Mouse (Mus musculus): Measurements from ENCODE around the gene Cacnb1. TPM values are rescaled to one million over a fixed set of nuclear protein-coding genes. Genes with fewer than 3 reads are reported as not detected.
A peak's percentile ranks its signal among the peaks of the same experiment; 100 is the strongest.

The Cacnb1 gene
- total RNA-seq, 2 experiments from 2014 or later, result 154 to 170 TPM

DNA sequence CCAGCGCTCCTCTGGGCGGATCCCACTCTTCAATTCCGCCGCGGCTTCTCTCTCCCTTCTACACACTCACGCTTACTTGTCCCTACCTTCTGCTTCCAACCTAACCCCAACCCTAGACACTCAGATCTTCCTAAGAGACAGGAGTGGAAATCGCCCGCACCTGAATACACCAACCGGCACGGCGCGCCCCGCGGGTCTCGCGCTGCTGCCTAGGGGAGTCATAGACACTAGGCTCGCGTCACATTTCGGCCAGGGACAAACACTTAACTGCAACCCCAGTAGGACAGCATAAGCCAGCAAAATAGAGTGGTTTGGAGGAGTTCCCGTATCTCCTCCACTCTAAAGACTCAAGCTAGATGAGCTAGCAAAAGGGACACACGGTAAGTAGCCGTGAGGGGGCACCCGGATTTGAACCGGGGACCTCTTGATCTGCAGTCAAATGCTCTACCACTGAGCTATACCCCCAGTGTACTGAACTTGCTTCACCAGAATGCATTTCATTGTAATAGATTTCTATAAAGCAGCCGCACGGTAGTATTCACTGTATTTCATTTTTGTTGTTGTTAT, 34.2 kb downstream of the Cacnb1 start:
- DNase-seq (ENCODE audit: low spot score in 2 of 2), result peak; percentile 88

DNA sequence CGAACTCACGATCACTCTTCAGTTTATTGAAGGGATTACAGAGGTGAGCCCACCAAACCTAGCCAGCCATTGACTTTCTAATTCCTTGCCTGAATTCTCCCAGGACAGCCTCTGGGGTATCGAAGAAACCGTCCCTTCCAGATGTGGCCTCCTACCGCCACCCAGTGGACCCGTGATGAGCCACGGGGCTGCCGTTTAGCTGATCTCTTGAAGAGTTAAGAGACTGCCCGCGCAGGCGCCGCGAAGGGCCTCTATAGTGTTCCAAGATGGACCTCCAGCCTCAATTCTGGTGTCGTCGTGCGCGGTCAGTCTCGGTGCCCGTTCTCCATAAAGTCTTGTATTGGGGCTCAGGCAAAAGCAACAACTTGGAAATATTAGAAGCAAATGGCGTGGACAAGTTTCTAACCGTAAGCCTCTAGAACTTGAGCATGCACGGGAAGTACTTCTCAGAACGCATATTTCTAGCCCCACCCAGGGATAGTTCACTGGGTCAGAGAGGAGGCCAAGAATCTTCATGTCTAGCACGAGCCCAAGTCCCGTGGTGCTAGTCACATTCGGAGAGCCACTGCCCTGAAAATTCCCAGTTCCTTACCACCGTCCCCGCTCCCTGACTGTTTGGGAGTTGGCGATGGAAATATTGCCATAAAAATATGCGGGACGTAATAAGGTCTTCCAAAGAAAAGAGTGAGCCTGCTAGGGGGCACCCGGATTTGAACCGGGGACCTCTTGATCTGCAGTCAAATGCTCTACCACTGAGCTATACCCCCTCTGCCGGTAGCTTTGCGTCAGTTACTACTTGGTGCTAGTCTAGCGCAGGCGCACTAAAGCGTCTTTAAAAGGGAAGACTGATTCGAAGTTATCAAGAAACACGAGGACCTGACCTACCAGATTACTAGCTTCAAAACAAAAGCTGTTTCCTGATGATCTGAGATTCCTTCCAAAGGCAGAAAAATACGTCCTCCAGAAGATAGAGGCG, 35.0 kb downstream of the Cacnb1 start:
- DNase-seq (ENCODE audit: low spot score in 2 of 2), result peak; percentile 94 to 96

DNA sequence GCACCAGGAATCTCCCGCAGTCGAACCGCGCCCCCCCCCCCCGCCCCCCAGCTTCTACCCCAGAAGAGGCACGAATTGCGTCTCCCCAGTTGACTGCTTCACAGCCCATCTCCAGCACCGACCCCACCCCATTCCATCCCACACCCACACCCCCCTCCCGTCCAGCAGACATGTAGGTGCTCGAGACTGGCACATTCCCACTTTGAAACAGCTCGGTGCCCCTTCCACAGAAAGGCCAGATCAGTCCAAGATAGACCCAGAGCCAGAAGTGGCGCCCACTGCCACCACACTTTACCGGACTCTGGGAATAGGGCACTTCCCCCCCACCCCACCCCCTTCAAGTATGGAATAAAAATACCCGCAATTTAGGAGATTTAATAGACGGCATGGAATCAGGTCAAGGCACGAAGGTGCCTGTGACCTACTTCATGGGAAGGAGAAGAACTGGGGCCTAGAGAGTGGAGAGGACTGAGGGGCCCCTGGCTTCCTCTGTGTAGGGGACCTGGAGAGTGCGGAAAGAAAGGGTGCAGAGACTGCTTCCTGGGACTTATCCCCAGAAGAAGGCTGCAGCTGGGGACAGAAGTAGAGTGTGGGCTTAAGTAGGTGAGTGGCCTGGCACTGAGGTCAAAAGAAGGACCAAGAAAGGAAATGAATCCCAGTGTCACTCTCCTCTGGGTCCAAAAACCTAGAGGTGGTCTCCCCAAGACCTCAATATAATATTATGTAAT, 35.9 kb downstream of the Cacnb1 start:
- DNase-seq (ENCODE audit: low spot score in 2 of 2), result no peak

DNA sequence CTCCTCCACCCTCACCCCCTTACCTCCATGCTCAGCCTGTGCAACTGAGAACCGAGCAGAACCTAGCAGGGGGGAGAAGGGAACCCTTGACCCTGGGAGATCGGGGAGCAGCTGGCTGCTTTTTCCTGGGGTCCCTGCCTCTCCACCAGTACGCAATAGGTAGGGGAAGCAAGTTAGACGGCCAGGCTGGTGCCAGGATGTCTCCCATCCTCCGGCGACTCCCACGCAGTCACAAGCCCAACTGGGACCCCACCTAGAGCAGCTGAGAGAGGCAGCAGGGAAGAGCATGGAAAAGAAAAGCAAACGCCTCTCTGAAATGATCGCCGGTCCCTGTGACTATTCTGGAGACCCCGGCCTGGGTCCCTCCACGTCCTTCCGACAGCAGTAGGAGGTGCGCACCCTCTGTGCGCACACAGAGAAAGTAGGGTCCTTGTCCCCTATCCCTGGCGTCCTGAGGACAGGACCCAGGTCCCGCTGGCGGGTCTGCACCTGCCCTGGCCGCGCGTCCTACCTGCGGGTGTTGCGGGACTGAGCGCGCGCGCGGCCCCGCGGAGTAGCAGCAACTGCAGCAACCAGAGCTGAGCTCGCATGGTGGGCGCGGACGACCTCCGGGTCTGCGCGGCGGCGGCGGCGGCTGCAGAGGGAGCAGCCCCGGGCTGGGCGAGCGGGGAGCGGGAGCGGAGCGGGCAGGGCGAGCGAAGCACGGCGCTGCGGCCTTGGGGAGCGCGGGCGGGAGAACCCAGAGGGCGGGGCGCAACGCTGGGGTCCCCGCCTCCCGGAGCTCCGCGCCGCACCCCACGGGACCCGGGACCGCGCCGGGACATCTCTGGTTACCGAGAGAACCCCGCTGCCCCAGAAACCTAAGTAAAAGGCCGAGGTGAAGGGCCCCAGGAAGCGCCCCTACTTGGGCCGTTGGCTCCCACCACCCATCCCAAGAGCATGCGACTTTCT, 36.8 kb downstream of the Cacnb1 start, which contains the start of gene Plxdc1:
Plxdc1 (minus strand) TSS at position 718 of the 951 bp plus-strand sequence.
- DNase-seq (ENCODE audit: low spot score in 2 of 2), result peak; percentile 51 to 62

DNA sequence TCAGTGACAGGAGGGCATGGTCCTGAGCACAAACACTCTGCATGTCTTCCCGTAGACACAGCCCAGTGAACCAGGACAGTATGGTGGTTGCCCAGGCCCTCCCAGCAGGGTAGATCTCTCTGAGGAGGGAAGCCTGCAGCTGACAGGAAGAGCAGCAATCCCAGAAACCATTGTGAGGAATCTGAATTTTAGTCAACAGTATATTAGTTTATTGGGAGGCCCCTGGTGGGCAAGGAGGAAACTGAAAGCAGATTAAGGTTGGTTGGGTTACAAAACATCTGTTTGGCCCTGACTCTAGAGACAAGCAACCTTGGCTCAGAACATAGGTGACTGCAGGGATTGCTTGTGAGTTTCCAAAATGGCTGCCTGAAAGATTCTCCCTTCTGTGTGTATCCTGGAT, 38.9 kb downstream of the Cacnb1 start:
- DNase-seq (ENCODE audit: low spot score in 2 of 2), result no peak

DNA sequence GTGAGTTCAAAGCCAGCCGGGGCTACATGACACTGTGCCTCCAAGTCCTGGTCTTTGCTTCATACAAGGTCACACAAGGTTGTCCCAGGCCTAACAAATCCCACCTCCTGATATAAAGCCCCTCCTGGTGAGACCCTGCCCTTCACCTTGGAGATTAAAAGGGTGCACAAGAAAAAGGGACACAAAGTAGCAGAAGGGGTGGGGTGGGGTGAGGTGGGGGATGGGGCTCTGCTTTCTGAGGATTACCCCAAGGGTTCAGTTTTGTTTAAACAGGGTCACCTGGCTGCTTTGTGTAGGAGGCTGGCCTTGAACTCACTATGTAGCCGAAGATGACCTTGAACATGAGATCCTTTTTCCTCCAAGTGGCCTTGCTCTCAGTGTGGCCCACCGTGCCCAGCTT, 39.3 kb downstream of the Cacnb1 start:
- no peak for DNase-seq (ENCODE audit: low spot score in 2 of 2)

DNA sequence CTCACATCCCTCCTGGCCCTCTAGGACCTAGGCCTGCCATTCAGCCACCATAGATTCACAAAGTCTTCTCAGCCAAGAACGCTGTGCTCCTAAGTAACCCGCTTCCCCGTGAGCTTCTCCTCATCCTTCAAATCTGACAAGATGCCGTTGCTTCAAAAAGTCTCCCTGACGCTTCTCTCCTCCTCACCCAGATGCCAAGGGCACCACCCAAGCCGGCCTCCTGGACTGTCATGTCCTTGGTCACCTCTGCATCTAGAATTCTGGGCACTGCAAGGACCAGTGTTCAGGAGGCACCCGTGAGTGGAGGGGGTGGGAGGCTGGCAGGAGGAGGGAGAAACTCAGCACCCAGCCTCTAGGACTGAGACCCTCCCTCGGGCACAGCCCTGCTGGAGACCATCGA, 40.1 kb downstream of the Cacnb1 start:
- no peak for DNase-seq (ENCODE audit: low spot score in 2 of 2)

DNA sequence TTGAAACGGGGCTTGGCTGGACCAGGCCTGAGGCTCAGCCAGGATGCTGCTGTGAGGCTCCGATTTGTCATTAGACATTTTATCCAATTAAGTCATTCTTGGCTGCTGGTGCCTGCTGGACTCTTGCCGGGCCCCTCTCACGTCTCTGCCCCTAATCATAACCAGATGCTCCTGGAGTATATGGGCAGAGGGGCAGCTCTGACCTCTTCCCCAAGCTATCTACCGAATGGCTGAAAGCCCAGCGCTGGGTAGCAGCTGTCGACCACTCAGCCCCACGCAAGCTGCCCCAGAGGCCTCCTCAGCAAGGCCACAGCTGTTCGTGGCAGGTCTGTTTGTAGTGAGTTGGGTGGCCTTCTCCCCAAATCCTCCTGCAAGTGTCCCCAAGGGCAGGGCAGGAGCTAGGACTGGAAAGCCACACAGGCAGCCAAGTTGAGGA, 42.3 kb downstream of the Cacnb1 start:
- DNase-seq (ENCODE audit: low spot score in 2 of 2), result no peak

DNA sequence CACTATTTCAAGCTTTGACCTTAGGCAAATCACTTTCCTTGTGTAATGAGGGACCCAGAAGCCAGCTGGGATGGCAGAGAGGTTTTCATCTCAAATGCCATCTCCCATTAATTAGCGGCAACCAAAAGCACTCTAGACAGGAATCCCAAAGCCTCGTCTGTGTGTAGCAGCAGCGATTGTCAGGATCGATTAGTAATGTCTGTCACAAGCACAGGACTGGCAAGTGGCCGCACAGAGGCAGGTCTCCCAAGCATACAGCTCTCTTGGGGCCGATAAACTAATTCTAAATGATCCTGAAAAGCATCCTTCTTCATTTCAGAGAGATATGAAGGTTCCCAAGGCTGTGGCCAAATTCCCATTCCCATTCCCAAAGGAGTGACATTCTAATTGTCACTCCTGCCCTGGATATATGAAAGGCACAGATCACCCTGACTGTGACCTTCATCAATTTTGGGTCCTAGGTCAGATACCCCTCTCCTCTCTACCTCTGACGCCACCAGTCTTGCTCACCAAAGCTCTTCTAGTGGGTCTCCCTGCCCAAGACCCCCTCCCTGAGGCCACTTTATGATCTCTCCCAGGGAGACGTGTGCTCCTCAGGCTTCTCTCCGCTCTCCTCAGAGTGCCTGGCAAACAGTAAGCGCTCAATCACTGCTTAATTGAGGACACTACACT, 42.9 kb downstream of the Cacnb1 start:
- DNase-seq (ENCODE audit: low spot score in 2 of 2), result no peak

DNA sequence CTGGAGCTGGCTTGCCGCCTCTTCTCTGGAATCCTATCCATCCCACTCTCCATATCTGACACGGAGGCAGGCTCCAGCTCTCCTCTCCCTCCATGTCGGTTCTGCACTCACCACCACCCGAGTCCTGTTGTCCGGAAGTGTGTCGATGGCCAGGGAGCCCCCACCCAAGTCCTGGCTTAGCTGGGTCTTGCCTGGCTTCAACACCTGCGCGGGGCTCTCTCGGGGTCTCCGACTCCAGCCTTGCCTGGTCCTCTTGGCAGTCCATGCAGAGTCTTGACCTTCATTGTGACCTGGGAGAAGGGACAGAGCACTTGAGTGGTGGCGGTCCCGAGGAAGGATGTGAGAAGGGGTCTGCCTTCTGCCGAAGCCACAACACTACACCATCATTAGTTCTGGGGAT, 44.4 kb downstream of the Cacnb1 start:
- no peak for DNase-seq (ENCODE audit: low spot score in 2 of 2)

DNA sequence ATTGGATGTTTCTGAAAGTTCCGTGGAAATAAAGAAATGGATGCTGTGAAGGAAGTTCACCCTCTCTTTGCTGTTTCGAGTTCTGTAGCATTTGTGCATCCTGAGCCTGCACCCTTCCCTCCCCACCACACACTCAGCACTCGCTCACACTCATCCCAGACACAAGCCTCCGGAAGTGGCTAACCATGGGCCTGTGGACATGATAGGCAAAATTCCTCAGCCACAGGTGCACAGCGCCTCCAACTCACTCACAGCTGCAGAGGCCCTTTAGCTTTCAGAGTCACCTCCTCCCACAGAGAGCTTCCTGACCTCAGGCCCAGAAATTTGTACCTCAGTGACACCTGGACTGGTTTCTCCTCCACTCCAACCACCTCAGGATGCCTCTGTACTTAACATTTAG, 45.0 kb downstream of the Cacnb1 start:
- no peak for DNase-seq (ENCODE audit: low spot score in 2 of 2)

DNA sequence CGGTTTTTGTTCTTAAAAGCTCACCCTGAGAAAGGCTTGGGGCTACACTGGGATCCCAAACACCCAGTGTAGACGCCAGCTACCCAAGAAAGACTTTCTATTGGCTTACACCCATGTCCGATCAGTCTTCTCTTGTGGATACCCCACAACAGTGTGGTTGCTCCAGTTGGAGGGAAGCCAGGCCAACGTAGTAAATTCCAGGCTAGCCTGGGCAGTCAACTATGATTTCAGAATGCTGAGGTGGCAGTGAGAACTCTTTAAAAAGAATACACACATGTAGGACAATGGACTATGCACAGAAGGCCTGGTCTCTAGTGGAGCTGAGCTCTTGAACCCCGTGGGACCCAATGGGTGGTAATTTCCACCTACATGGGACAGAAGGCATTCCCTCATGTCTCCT, 48.1 kb downstream of the Cacnb1 start:
- no peak for DNase-seq (ENCODE audit: low spot score in 2 of 2)

DNA sequence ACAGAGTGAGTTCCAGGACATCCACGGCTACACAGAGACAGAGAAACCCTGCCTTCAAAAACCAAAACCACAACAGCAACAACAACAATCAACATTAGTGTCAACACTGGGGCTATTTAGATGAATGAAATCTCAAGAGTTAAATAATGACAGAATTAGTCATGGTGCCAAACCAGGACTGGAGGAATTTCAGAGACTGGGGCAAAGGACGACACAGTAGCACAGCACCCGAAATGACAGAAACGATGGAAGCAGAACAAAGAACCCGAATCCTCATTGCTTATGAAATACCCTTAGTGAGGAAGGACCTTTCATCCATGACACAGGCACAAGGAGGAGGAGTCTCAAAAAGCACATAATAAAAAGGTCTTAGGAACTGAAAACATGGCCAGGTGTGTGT, 48.7 kb downstream of the Cacnb1 start:
- no peak for DNase-seq (ENCODE audit: low spot score in 2 of 2)

DNA sequence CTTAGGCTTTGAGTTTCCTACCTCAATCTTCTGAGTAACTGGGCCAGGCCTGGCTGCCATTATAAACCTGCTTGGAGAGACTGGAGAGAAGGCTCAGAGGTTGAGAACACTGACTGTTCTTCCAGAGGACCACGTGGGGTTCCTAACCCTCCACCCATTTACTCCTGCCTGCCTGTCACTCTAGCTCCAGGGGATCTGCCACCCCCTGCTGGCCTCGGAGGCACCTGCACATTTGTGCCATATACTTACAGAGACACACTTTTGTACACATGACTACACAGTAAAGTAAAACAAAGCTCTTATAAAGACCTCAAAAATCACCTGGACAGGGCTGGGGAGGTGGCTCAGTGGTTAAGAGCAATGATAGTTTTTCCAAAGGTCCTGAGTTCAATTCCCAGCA, 50.4 kb downstream of the Cacnb1 start:
- no peak for DNase-seq (ENCODE audit: low spot score in 2 of 2)

DNA sequence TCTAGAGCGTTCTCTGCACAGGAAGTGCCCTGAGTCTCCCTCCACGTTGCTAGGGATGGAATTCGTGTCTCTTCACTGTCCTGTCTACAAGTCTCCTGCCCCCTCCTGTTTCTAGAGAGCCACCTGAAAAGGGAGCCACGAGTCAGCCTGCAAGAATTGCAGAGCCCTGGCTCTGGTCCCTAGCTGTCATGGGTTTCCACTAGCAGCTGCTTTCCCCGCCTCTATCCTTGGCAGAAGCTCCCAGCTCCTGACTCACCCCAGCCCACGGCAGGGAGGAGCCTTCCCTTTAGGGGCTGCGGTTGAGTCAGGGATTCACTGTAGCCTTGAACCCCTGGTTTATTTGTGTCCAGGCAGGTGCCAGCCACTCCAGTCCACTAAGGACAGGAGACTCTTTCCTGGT, 51.6 kb downstream of the Cacnb1 start:
- DNase-seq (ENCODE audit: low spot score in 2 of 2), result peak; percentile 88 to 91

DNA sequence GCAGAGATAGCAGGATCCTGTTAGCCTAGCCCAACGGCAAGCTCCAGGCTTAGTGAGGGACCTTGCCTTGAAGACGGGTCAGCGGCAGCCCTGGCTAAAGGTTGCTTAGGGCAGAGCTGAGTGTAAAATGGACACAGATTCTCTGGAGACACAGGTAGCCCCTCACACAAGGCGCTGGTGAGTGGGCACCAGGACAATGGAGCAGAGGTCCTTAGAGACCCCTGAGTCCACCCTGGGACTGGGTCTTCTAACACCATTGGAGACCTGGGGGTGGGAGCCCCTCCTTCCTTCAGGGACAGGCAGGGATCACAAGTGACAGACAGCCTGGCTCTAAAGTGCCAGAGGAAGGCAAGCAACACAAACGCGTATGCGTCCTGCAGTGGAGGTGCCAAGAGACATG, 52.1 kb downstream of the Cacnb1 start:
- DNase-seq (ENCODE audit: low spot score in 2 of 2), result no peak

DNA sequence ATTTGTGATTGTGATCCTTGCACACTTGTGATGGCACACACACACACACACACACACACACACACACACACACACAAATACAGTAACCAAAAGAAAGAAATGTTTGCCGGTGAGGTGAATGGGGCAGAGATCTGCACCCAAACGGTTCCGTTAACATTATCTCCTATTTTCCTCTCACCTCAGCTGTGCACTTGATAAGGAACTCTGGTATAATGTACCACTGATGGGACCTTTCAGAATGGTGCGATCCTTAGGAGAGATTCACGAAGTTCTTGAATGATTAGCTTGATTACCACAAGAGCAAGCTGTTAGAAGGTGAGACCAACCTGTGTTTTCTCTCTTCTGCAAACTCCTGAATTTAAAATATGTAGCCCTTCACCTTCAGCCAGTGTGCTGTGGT, 54.4 kb downstream of the Cacnb1 start:
- DNase-seq (ENCODE audit: low spot score in 2 of 2), result no peak

DNA sequence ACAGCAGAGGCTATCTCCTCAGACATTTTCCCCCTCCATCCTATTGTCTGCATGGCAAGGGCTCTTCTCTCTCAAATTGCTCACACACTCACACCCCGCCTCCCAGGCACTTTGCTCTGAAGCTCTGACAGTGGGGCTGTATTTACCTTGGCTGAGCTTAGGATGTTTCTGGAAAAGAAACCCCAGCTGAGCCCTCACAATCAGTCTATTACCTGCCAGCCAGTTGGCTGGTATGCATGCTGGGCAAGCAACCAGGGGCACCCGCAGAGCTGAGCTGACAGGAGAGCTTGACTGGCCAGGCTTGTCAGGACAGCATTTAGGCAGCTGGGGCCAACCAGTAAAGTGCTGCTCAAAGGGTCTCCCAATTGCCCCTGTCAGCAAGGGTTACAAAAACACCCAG, 55.7 kb downstream of the Cacnb1 start:
- DNase-seq (ENCODE audit: low spot score in 2 of 2), result no peak

DNA sequence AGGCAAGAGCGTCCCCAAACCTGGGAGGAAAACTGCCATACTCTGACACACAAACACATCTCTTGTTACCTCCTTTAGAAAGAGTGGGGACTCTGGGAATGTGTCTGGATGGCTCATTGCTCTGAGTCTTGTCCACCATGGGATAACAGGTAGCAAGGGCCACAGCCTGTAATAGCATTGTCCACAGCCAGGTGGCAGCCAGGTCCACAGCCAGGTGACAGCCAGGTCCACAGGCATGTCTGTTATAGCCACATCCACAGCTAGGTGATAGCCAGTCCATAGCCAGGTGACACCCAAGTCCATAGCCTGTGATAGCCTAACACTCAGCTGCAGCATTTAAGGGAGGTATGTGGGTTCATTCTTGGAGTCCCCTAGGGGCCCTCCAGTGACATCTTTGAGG, 61.9 kb downstream of the Cacnb1 start:
- no peak for DNase-seq (ENCODE audit: low spot score in 2 of 2)

DNA sequence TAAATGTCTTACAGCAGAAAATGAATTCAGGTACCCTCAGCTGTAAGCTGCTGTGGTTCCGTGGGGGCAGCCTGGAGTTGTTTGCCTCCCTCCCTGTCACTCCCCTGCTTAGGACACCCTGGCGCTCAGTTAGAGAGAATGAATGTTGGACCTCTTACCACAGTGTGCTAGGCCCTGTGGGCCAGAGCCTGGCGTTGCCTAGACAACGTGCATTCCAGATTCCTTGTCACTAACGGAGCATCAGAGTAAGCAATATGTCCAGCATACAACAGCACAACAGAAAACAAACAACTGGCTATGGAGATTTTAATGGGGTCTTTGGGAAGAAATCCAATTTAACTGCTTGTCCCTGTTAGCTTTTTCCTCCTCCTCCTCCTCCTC, 63.5 kb downstream of the Cacnb1 start:
- DNase-seq (ENCODE audit: low spot score in 2 of 2), result no peak
